Mouse (Mus musculus): ENCODE results near the gene Tk1.
"Not testable (repeated sequence)": the region's sequence is repeated elsewhere in the genome, so short reads cannot be mapped to it uniquely, and the experiment has no call there.

The Tk1 gene

DNA sequence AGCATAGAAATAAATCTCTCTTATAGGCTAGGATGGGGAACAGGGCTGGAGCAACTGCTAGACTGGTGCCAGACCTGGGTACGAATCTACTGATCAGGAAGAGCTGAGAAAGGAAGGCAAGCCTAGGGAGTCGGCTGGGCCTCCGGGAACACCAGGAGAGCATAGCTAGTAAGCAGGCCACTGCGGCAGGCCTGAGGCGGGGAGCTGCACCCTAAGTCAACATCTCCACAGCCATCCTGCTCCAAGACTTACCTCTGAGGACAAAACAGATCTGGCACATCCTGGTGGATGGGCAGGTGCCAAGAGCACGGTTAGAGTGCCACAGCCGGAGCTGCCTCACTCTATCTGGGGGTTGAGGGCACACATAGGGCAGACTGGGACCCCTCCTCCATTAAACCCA is 5.7 kb downstream of the Tk1 start:
- no peak for DNase-seq

- DNase-seq = peak; percentile 22 to 41
Measured at GRCm38 (mm10) chr11:117819095-117819494, 6.8 kb downstream of the Tk1 start.

DNA sequence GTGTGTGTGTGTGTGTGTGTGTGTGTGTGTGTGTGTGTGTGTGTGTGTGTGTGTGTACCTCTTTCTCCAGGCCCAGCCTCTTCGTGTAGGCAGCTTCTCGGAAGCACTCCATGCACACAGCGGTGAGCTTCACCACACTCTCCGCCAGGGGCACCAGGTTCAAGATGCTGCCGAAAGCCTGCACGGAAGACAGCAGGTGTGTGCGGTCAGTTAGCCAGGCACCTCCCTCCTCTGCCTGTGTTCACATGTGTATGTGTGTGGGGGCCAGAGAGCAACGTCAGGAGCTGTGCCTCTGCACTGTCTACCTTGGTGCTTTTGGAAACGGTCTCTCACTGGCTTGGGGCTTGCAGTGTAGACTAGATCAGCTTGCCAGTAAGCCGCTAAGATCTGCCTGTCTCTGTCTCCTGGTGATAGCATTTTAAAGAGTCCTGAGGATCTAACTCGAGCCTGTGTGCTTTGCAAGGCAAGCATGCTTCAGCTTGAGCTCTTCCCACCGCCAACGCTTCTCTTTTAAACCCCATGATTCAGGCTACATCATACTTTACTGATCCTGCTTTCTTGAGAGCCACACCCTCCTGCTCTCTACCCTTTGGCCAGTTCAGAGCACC is 9.4 kb downstream of the Tk1 start:
- no peak for DNase-seq

- DNase-seq = not testable (repeated sequence)
Measured at GRCm38 (mm10) chr11:117815850-117816249, 10.0 kb downstream of the Tk1 start.

DNA sequence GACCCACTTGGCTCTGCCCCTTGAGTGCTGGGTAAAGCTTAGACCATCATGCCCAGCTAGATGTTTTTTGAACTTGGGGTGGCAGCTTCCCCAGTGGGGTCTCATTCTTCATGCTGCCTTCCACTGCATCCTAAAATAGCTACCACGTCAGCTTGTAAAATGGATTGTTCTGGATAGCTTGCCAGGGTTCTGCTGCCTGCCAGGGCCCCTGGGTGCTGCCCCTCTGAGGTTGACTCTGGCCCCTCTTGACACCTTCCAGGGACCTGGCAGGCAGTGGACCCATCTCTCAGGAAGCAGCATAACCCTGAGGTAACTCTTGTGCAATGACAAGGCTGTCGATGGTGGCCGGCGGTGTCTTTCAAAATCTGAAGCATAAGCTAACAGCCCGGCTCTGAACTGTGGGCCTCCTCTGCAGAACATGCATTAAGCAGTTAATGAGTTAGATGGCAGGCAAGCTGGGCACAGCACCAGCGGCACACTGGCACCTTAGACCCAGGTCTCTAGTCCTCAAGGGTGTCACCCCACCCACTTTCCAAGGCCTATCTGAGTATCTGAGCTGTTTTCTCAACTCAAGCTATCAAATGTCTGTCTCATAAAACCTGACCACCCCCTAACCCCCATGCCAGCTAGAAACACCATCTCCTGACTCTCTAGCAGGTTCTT is 11.1 kb downstream of the Tk1 start:
- no peak for DNase-seq

DNA sequence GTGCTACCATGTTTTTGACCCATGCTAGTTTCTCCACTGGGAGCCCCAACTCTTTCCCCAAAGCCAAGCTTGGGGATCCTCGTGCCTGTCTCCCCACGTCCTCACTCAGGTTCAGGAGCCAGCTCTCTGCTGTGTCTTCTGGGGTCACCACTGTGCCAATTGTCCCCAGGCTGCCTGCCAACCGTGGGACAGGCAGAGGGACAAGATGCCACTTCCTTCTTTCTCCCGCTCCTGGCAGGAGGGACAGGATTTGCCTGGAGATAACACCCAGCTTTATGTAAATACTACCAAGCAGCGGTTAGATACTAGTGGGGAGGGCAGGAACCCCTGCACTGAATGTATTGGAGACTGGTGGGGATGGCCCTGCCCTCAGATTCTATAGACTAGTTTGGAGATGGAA is 12.0 kb downstream of the Tk1 start:
- no peak for DNase-seq

- peak; percentile 44 to 68 for DNase-seq
Measured at GRCm38 (mm10) chr11:117810401-117811046, 15.4 kb downstream of the Tk1 start.

DNA sequence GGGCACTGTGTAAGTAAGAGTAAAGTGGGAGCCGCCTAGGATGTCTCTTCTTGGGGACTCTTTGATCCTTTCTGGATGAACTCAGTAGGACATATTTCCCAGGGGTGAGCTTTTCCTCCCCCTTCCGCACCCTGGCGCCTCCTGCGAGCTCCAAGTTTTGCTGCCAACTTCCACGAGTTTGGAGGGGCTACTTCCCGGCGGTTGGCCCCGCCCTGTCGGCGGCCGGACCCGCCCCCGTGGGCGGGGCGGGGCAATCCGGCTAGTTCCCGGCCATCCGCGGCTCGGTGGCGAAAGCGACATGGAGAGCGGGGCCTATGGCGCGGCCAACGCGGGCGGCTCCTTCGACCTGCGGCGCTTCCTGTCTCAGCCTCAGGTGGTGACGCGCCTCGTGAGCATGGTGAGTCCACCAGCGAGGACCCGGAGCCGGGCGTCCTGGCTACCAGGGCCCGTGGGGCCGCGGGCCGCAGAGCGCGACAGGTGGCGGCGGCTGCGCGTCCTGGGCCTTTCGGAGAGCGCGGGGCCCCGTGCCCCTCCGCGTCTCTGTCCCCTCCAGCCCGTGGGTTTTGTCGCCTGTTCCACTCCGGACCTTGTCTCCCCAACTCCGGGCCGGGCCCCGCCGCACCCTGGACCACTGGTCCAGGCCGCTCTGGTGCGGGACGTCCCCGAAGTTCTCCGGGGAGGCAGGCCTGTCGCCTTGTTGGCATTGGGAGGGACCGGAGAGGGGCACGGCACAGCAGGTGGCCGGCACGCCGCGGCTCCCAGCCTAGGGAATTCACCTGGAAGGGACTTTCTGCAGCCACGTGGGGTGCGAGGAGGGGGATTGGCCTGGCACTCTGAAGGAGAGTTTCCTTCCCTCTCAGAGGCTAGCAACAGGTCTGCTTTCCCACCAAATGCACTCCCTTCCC is 16.2 kb downstream of the Tk1 start, which contains the start of the genes Gm20708 and Syngr2:
Gene Gm20708 (plus strand): TSS at position 262 of the 905 bp plus-strand sequence.
Gene Syngr2 (plus strand): TSS at position 262 of the 905 bp plus-strand sequence.
- DNase-seq = peak; percentile 33 to 59

GRCm38 (mm10) chr11:117806781-117807180 is 19.1 kb downstream of the Tk1 start:
- DNase-seq = no peak

- no peak for DNase-seq
Measured at GRCm38 (mm10) chr11:117803166-117803688, 22.7 kb downstream of the Tk1 start.

DNA sequence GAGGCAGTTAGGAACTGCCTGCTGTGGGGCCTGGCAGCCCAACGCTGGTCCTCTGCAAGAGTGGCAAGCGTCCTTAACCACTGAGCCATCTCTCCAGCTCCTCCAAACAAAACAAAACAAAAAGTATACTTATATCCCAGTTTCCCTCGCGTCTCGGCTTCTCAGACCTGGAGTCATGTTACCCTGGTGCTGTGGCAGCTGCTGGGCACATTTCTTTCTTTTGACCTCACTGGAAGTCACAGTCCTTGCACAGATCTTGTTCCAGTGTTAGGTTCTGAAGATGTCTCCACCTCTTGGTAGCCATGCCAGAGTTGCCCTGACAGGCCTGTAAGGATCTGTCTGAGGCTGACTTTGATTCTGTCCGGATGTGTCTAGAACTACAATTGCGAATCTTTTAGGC is 24.2 kb downstream of the Tk1 start:
- no peak for DNase-seq

- no peak for DNase-seq
Measured at GRCm38 (mm10) chr11:117800038-117800437, 25.9 kb downstream of the Tk1 start.

GRCm38 (mm10) chr11:117799174-117799573 is 26.7 kb downstream of the Tk1 start:
- DNase-seq = no peak

DNA sequence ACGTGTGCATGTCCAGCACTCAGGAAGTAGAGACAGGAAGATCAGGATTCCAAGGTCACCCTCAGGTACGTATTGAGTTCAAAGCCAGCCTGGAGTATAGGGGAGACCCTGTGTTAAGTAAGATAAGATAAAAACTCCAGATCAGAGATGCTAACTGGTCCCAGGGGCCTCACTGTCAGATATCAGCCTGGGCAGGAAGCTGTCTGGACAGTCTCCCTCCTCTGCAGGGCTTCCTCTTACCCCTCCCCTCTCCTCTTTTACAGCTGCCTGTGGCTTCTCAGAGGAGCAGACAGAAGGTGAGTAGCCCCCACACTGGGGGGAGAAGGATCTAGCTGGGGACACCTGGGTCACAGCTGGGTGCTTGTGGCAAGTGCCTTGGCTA is 27.7 kb downstream of the Tk1 start:
- no peak for DNase-seq

DNA sequence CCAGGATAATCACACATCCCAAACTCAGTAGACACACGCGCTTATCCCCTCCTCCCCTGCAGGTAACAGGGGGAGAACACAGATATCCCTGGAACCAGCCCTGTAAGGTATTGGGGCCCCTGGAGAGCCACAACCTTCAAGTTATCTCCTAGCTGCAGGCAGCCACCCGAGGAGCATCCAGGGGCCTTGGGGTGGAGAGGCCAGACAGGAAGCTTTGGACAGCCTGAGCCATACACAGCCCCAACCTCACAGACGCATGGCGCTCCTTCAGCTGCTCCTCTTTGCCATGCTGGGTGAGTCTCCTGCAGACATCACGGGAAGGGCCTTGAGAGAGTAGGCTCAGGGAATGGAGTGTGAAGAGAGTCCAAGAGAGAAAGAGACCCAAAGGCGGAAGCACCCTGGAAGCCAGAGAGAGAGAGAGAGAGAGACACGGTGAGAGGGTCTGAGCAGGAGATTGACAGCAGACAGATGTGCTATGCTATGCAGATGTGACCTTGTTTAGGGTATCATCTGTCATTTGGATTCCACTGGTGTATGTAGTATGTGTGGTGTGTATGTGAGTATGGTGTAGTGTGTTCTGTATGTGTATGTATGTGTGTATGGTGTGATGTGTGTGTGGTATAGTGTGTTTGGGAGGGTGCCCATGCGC is 28.3 kb downstream of the Tk1 start, which contains the start of gene 6030468B19Rik:
Gene 6030468B19Rik (plus strand): TSS at position 150 of the 649 bp plus-strand sequence.
- DNase-seq = no peak

GRCm38 (mm10) chr11:117796954-117797353 is 28.9 kb downstream of the Tk1 start:
- DNase-seq = no peak

DNA sequence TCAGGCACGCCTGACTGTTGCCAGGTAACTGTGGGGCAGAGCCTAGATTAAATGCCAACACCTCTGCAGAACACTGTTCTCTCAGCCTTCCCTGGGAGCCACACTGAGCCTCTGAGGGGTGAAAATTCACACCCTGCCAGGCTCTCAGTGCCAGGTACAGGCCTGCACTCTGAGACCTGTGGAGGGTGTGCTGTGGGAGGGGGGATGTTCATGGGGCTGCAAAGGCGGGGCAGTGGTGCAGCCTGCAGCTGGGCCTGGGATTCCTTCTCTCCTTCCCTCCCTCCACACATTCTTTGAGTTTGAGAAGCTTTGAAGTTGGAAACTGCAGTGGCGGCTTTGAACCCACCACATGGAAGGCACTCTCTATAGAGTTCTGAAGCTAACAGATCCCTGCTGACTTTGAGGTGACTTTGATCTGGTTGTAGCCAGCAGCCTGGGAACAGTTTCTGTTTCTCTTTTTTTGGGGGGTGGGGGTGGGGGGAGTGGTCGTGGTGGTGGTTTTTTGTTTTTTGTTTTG is 31.8 kb downstream of the Tk1 start:
- no peak for DNase-seq

DNA sequence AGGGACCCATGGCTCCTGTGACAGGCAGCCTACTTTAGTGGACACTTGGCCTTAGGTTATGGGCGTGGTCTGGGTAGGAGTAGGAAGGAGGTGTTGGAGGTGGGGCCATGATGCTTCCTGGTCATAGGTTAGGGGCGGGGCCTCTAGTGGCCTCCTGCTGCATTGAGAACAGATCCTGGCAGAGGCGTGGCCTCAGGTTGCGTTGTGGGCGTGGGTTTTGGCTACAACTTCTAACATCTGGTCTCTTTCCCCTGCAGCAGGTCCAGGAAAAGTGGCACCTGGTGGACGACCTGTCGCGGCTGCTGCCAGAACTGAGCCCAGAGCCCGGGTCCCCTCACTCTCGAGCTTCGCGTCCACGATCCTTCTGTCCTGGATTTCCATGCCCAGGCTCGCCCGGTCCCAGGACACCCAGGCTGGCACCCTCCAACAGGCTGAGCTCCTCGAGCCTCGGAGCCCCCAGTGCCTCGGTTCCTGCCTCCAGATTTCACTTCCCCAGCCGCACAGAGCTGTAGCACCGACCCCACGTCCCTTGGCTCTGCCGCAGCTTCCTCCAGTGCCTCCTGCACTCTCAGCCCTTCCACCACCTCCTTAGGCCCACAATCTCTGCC is 33.5 kb downstream of the Tk1 start:
- no peak for DNase-seq

DNA sequence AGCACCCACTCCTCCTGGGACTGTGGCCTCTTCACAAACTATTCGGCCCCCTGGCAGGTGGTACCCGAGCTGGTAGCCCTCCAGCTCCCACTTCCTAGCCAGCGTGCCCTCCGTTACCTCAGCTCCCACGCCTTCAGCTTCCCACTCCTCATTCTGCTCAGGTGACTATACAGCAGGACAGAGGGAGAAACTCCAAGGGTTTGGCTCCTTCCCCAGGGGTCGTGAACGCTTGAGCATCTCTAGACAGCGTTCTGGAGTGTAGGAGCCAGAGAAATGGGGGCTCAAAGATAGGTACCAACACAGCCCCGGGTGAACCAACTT is 34.5 kb downstream of the Tk1 start:
- no peak for DNase-seq

DNA sequence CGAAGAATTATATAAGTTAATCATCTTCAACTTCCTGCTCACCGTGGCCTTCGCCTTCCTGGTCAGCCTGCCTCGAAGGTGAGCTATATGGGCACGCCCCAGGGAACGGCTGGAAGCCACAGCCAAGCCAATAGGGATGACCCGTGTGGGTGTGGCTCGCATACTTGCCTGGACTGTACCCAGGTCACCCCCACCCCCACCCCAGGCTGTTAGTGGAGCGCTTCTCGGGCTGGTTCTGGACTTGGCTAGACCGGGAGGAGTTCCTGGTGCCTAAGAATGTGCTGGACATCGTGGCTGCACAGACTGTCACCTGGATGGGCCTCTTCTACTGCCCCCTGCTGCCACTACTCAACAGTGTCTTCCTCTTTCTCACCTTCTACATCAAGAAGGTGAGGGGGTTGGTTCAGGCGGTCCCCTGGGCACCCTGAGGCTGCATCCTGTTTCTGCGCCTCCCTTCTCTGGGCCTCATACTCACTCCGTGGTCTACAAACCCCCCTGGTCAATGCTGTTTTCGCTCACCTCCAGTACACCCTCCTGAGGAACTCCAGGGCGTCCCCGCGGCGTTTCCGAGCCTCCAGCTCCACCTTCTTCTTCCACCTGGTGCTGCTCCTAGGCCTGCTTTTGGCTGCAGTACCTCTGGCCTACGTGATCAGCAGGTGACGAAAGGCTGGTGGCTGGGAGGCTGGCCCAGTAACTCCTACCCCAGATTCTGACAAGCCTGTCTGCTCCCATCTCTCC is 35.0 kb downstream of the Tk1 start:
- no peak for DNase-seq

DNA sequence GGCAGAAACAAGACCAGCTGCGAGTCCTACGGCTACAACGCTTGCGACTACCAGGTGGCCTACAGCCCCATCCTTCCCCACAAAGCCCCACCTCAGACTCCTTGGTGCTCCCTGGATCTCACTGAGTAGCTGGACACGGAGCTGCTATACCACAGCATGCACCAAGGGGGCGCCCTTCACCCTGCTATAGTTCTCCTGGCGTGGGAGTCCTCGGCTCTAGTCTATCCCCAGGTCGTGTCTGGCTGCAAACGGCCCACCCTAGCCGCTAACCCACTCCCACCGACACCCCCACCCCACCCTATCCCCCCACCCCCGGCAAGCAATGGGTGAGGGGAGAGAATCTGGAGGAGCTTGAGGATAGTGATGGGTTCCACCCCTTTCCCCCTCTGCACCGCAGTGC is 35.6 kb downstream of the Tk1 start:
- peak; percentile 59 to 74 for DNase-seq
